Mouse (Mus musculus): Measurements from ENCODE around the gene Aaed1.

Gene Aaed1

GRCm38 (mm10) chr13:64248775-64249524, 63.6 kb downstream of the Aaed1 start:
- peak; percentile 87 for DNase-seq

DNA sequence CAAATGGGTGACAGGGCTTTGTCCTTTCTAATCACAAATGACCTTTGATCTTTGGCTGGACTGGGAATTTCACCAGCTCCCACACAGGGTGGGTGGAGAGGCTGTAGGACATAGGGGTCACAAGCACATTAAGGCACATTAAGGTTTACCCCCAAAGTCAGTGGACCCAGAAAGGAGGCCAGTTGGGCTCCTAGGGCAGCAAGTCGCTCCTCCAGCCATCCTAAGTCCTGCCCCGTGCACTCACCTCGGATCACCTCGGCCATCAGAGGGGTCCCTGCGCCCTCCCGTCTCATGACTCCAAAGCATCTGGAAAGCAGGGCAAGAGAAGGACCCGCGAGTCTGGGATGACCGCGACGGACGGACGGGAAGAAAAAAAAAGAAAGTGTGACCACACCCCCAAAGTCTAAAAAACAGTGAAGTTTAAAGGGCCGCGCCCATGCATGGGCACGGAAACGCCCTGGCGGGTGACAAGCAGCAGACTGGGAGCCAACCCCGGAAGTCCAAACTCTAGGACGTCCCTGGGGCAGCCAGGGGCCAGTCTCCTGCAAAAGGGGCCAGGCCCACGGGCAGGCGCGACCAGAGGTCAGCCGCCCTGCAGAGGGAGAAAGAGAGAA, 64.2 kb downstream of the Aaed1 start:
- no peak for DNase-seq

- no peak for DNase-seq
Observed at GRCm38 (mm10) chr13:64246106-64246505, 66.4 kb downstream of the Aaed1 start.

GRCm38 (mm10) chr13:64244685-64245261, 67.7 kb downstream of the Aaed1 start:
- DNase-seq, result no peak

GRCm38 (mm10) chr13:64242721-64243120, 69.8 kb downstream of the Aaed1 start:
- DNase-seq, result no peak

- no peak for DNase-seq
Observed at GRCm38 (mm10) chr13:64240626-64241025, 71.9 kb downstream of the Aaed1 start.

- no peak for DNase-seq
Observed at GRCm38 (mm10) chr13:64237681-64238157, 74.8 kb downstream of the Aaed1 start.

DNA sequence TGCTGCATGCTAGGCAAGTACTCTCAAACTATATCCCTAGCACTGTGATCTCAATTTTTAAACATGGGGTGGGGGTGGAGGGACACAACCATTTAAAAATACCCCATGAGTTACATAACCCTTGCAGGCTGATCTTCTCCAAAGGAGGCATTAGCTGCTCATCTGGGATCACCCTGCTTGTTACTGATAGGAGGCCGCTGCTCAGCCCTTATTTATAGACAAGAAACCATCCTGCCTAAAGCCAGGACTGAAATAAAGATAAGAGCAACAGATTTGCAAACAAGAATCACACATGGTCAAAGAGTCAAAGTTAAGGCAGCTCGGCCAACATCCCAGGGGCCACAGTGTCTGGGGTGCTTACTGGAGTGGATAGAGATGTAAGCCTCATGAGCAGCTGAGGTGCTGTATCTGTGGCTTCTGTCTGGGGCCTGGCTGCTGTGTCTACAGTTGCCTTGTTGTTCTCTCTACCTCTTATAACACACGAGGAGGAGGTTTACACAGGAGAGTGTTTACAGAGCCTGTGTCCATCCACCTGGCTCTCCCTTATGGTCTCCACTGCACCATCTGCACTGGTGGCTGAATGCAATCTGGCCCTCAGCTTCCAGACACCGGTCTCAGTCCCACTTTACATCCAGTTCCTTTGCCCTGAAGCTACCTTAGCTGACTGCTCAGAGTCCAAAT, 75.4 kb downstream of the Aaed1 start:
- peak; percentile 74 for DNase-seq

GRCm38 (mm10) chr13:64235777-64236176, 76.7 kb downstream of the Aaed1 start:
- DNase-seq, result no peak

DNA sequence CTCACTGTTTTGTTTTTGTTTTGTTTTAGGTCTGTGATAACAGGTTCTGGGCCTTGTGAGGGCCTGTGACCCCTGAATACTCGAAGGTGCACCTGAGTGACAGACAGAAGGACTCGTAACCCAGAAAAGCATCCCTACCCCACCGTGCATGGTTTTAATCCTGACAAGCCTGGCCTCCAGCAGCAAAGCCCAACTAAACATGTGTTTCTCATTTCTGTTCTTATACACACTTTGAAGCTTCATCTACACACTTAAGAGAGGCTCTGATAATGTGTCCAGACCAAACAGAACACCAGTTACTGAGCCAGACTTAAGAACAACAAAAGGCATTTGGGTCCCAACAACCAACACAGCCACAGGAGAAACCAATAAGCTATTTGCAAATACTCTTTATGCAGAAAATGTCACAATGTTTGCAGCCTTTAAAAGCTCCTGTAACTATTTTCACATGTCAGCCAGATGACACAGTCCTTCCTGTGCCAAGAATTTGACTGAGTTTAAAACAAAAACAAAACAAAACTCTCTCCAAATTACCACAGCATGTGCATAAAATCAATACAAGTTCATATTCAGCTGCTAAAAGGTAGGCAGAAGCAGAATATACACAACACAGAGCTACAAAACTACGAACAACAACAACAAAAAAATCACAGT, 77.3 kb downstream of the Aaed1 start:
- DNase-seq, result no peak

GRCm38 (mm10) chr13:64233139-64233538, 79.4 kb downstream of the Aaed1 start:
- DNase-seq, result no peak

DNA sequence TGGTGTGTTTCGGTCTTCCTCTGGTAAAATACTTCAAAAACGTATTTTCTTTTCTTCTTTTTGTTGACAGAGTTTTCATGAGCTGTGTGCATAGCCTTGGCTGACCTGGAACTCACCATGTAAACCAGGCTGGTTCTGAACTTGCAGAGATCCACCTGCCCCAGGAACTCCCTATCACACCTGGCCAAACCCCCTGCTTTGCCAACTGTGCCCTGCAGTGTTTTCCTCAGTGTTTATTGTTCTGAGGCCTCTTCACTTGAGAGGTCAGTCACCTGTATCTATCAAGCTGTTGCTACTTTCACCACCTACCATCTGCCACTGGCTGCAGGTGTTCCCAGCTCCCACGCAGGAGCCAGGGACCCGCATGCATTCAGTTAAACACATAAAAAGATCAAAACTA, 85.8 kb downstream of the Aaed1 start:
- no peak for DNase-seq

DNA sequence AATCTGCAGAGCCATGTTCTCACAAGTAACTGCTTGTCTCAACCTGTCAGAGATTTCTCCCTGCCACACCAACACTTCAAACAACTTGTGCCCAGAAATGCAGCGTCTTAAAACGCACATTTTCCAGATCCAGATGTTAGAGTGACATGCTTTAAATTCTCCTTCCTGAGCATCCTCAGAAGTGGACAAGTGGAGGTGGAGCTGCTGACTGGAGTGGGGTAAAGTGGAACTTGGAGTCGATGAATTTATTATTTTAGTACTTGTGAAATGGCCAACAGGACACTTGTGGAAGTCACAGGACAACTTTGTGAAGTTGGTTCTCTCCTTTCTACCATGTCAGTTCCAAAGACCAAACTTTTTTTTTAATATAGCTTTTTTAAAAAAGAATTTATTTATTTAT, 86.8 kb downstream of the Aaed1 start:
- no peak for DNase-seq
